Comparison of ENCODE assay signal across 26 mouse cellular contexts in genomic region chr15:31096206-31096605, GRCm38 (mm10).
"Had no signal": no experiment of that assay in that cellular context is flagged by ENCODE, and none has a peak within 500 bp of the region (broad histone marks: within the 10 kb centered on the region; RNA-seq: fewer than 3 reads in every experiment).

No protein-coding gene starts in this region.

- H3K4me1 ChIP-seq: embryonic facial prominence, embryonic 10.5 days; embryonic facial prominence, embryonic 12.5 days; embryonic facial prominence, embryonic 13.5 days; forebrain, embryonic 10.5 days; forebrain, embryonic 12.5 days; forebrain, embryonic 13.5 days had no signal

- DNase-seq: cerebellum, adult 8-10 months; cerebellum, adult 9-10 months; cerebellum, adult 9-11 months; cerebellum, postnatal 25 days; cerebellum, postnatal 36 days; embryo, embryonic 11 days; forebrain, postnatal 0 days; gastrocnemius, adult 2 months; gastrocnemius, postnatal 10 days; gastrocnemius, postnatal 14 days; gastrocnemius, postnatal 25 days; gastrocnemius, postnatal 36 days; heart, adult 11 months; heart, adult 18-20 months; heart, adult 2 months had no signal

- H3K27me3 ChIP-seq: embryonic facial prominence, embryonic 12.5 days; embryonic facial prominence, embryonic 13.5 days; embryonic facial prominence, embryonic 15.5 days; forebrain, embryonic 12.5 days; forebrain, embryonic 13.5 days; forebrain, embryonic 15.5 days had no signal

- H3K9me3 ChIP-seq: embryonic facial prominence, embryonic 10.5 days; embryonic facial prominence, embryonic 12.5 days; embryonic facial prominence, embryonic 13.5 days; embryonic facial prominence, embryonic 15.5 days; forebrain, embryonic 10.5 days; forebrain, embryonic 12.5 days; forebrain, embryonic 13.5 days; forebrain, embryonic 15.5 days had no signal

- H3K9ac ChIP-seq: embryonic facial prominence, embryonic 12.5 days; embryonic facial prominence, embryonic 13.5 days; embryonic facial prominence, embryonic 15.5 days; forebrain, embryonic 12.5 days; forebrain, embryonic 13.5 days; forebrain, embryonic 15.5 days; forebrain, postnatal 0 days had no signal

- H3K36me3 ChIP-seq: embryonic facial prominence, embryonic 10.5 days; embryonic facial prominence, embryonic 12.5 days; embryonic facial prominence, embryonic 13.5 days; embryonic facial prominence, embryonic 15.5 days; forebrain, embryonic 10.5 days; forebrain, embryonic 12.5 days; forebrain, embryonic 15.5 days had no signal

- ATAC-seq: forebrain, embryonic 13.5 days; forebrain, embryonic 14.5 days; forebrain, embryonic 15.5 days; forebrain, embryonic 16.5 days; forebrain, postnatal 0 days had no signal

- H3K4me3 ChIP-seq: embryonic facial prominence, embryonic 10.5 days; embryonic facial prominence, embryonic 12.5 days; embryonic facial prominence, embryonic 13.5 days; embryonic facial prominence, embryonic 15.5 days; erythroblast, embryonic 14.5 days; forebrain, embryonic 10.5 days; forebrain, embryonic 12.5 days; forebrain, embryonic 13.5 days; forebrain, embryonic 15.5 days; gastrocnemius, adult 2 months; heart, adult 2 months had no signal

- H3K4me2 ChIP-seq: embryonic facial prominence, embryonic 12.5 days; embryonic facial prominence, embryonic 13.5 days; embryonic facial prominence, embryonic 15.5 days; forebrain, embryonic 12.5 days; forebrain, embryonic 13.5 days; forebrain, embryonic 15.5 days had no signal

- H3K27ac ChIP-seq: embryonic facial prominence, embryonic 10.5 days; embryonic facial prominence, embryonic 12.5 days; embryonic facial prominence, embryonic 13.5 days; embryonic facial prominence, embryonic 15.5 days; forebrain, embryonic 10.5 days; forebrain, embryonic 12.5 days; forebrain, embryonic 13.5 days; forebrain, embryonic 15.5 days; gastrocnemius, adult 2 months; heart, adult 2 months had no signal
